Mouse (Mus musculus) erythroid progenitor cell, adult 5-6 weeks (primary cell): ENCODE measurements around the gene Pithd1. TPM values are rescaled to one million over a fixed set of nuclear protein-coding genes. Genes with fewer than 3 reads are reported as not detected.
A peak's percentile ranks its signal among the peaks of the same experiment; 100 is the strongest.

Source experiments
- ATAC-seq: replicated peaks from 2 replicates; pipeline ENCODE4 v1.8.0; 2016; ENCODE audit warnings: moderate number of reproducible peaks, mild to moderate bottlenecking, moderate TSS enrichment, inconsistent platforms; ENCODE audit not compliant: poor library complexity, low FRiP score, severe bottlenecking
- total RNA-seq, 2 experiments: library from RNA; stranded (forward) in 1 of 2; stranded (reverse) in 1 of 2; fragments of 150-400 nt in 1 of 2; fragments of 186-747, 209-891 nt in 1 of 2; gene quantifications; 2 replicates each; pipeline versions ENCODE4 v1.2.3 to v1.2.4; 2015 to 2017; ENCODE audit warnings: low replicate concordance in 2 of 2

Gene Pithd1
- total RNA-seq, 2 experiments from 2014 or later: 78.3 to 92.6 TPM

DNA sequence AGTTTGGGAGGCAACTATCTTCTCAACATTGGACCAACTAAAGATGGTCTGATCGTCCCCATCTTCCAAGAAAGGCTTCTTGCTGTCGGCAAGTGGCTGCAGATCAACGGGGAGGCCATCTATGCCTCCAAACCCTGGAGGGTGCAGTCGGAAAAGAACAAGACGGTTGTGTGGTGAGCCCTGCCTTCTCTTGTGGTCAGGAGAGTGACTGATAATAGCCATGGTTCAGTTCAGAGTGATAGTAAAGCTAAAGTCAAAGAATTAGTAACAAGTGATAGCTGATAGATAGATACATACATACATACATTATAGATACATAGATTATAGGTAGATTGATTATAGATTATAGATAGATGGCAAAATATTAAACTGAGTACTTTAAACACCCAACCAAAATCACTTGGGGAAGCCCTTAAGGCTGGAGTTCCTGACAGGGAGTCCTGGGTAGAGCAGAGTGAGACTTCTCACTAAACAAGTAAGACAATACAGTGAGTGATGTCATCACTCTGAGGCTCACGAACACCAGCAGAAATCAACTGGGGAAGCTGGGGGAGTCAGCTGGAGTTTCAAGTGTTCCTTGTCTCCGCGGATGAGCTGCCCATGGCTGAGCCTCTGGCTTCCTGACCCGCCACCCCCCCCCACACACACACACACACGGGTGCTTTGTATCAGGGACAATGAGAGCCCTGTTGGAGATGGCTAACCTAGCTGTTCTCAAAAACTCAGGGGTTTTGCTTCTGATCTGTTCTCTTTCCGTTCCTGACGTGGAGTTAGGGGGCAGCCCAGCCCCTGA lies 52.2 kb downstream of the Pithd1 start:
- ATAC-seq: no peak

DNA sequence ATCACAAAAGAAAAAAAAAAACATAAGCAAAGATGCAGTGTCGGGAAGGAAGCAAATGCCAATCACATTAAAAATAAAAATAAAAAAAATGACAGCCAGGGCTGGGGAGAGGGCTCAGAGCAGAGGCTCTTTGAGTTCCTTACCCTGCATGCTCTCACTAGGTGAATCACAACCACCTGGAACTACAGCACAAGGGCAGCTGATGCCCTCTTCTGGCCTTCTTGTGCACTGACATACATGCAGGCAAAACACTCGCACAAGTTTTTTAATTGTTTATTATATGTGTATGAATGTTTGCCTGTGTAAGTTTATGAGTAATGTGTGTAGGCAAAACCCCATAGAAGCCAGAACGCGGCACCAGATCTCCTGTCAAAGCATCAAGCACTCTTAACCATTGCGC lies 55.2 kb downstream of the Pithd1 start:
- ATAC-seq: peak; percentile 61; the same call in 1 of the 2 replicates

DNA sequence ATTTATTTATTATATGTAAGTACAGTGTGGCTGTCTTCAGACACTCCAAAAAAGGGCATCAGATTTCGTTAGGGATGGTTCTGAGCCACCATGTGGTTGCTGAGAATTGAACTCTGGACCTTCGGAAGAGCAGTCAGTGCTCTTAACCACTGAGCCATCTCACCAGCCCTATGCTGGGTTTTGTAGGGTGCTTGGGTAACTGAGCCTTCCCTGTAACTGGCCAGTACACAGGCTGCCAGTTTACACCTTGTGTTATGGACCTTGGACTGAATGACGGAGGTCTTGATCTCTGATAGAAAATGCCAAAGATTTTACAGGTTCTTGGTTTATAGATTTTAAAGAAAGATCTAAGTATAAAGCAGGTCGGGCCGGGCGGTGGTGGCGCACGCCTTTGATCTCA lies 56.8 kb downstream of the Pithd1 start:
- no peak for ATAC-seq

DNA sequence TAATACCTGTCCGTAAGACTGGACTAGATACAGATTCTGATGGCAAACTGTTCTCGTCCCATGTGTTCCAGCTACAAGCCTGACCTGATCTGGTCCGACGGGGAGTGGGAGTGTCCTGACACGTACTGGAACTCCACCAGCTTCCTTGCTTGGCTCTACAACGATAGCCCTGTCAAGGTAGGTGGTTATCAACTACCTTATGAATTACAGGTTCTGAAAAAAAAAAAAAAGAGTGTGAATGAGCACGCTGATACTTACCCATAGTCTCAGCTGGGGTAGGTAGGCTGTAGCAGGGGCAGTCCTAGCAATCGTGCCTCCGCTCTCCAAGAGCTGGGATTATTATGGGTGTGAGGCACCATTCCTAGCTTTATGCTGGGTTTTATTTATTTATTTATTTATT lies 57.2 kb downstream of the Pithd1 start:
- no peak for ATAC-seq

DNA sequence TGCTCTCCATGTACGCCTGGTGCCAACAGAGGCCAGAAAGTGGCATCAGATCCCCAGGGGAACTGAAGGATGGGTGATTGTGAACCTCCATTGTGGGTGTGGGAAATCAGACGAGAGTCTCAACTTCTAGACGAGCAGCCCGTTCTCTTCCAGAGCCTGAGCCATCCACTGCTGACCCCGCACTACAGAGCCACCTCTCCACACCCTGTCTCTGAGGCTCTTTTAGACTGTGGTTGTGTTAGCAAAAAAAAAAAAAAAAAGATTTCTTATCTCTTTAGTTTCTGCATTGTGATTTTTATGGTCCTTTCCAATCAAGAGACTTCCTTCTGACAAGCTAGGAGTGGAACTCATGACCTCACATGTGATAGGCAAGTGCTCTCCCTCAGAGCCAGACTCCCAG lies 57.7 kb downstream of the Pithd1 start:
- ATAC-seq: no peak

DNA sequence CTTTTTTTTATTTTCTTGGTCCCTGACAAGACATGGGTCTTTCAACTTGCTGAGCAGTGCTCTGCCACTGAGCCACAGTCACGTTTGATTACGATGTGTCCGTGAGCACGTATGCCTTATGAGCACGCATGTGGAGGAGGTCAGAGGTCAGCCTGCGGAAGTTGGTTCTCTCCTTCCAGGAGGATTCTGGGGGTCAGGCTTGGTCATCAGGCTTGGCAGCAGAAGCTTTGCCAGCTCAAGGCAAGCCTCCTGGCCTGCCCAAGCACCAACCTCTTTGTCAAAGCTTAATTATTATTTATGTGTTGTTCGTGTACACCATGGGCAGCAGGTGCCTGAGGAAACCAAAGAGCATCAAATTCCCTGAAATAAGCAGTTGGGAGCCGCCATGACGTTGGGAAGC lies 58.7 kb downstream of the Pithd1 start:
- ATAC-seq: no peak

DNA sequence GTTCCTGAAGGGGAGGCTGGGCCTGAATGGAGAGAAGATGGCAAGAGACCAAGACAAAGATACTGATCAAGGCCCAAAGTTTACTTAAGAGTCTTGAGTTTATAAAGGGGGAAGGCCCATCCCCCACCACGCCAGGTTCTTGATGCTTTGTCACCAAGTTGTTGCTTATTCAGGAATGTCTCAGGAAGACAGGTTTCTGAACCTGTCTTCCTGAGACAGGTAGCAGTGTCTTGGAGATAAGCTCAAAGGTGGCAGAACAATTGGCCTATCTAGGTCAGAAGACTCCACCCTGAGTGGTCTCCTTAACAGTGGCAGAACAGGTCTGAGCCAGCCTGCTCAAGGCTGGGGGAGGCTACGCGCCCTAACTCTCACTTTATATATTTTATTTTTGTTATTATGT lies 60.2 kb downstream of the Pithd1 start:
- ATAC-seq: no peak

DNA sequence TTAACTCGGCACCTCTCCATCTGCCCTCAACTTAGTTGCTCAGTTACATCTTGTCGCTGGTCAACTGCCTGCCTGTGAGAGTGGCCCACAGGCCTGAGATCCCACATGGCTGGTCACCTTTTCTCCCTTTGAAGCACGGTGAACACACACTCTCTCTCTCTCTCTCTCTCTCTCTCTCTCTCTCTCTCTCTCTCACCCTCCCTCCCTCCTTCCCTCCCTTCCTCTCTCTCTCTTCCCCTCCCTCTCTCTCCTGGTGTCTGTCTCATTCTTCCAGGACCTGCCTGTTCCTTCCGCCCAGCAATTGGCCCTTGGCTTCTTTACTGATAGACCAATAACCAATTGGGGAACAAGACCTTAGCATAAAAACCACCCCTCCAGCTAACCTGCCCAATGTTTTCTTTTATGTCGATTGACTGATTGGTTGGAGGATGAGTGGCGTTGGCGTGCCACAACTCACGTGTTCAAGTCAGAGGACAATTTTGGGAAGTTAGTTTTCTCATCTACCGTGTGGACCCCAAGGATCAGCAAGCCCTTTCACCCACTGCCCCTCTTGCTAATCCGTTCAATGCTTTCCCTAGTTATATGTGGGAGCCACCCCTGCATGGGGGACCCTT lies 60.8 kb downstream of the Pithd1 start:
- no peak for ATAC-seq

Other genes with a start within 250 kb of the Pithd1 start
- not detected in 2 replicates for gene Myom3, start 227.5 kb downstream of the Pithd1 start, total RNA-seq (2015; ENCODE audit: low replicate concordance)
- not detected in 2 replicates for gene Myom3, start 227.5 kb downstream of the Pithd1 start, total RNA-seq (2017; ENCODE audit: low replicate concordance)
- gene Srsf10, start 131.5 kb downstream of the Pithd1 start, total RNA-seq (2015; ENCODE audit: low replicate concordance): 410 and 552 TPM in 2 replicates
- gene Srsf10, start 131.5 kb downstream of the Pithd1 start, total RNA-seq (2017; ENCODE audit: low replicate concordance): 431 and 814 TPM in 2 replicates
- gene Pnrc2, start 113.4 kb downstream of the Pithd1 start, total RNA-seq (2015; ENCODE audit: low replicate concordance): 245 and 298 TPM in 2 replicates
- 215 and 282 TPM in 2 replicates for gene Pnrc2, start 113.4 kb downstream of the Pithd1 start, total RNA-seq (2017; ENCODE audit: low replicate concordance)
- 4.3 and 5.0 TPM in 2 replicates for gene Cnr2, start 91.9 kb downstream of the Pithd1 start, total RNA-seq (2015; ENCODE audit: low replicate concordance)
- 1.7 and 3.4 TPM in 2 replicates for gene Cnr2, start 91.9 kb downstream of the Pithd1 start, total RNA-seq (2017; ENCODE audit: low replicate concordance)
- 23.1 and 45.3 TPM in 2 replicates for gene Fuca1, start 66.5 kb downstream of the Pithd1 start, total RNA-seq (2015; ENCODE audit: low replicate concordance)
- gene Fuca1, start 66.5 kb downstream of the Pithd1 start, total RNA-seq (2017; ENCODE audit: low replicate concordance): 38.9 and 50.2 TPM in 2 replicates
- gene Hmgcl, start 40.8 kb downstream of the Pithd1 start, total RNA-seq (2015; ENCODE audit: low replicate concordance): 24.3 and 25.2 TPM in 2 replicates
- 19.6 and 30.0 TPM in 2 replicates for gene Hmgcl, start 40.8 kb downstream of the Pithd1 start, total RNA-seq (2017; ENCODE audit: low replicate concordance)
- gene Gale, start 23.5 kb downstream of the Pithd1 start, total RNA-seq (2015; ENCODE audit: low replicate concordance): 1.4 and 6.3 TPM in 2 replicates
- gene Gale, start 23.5 kb downstream of the Pithd1 start, total RNA-seq (2017; ENCODE audit: low replicate concordance): 3.6 and 12.2 TPM in 2 replicates
- gene Lypla2, start 14.6 kb downstream of the Pithd1 start, total RNA-seq (2015; ENCODE audit: low replicate concordance): 16.3 and 18.7 TPM in 2 replicates
- 6.3 and 12.9 TPM in 2 replicates for gene Lypla2, start 14.6 kb downstream of the Pithd1 start, total RNA-seq (2017; ENCODE audit: low replicate concordance)
- gene Eloa, start 34.5 kb upstream of the Pithd1 start, total RNA-seq (2015; ENCODE audit: low replicate concordance): 54.8 and 64.1 TPM in 2 replicates
- gene Eloa, start 34.5 kb upstream of the Pithd1 start, total RNA-seq (2017; ENCODE audit: low replicate concordance): 60.8 and 64.2 TPM in 2 replicates
- 337 and 379 TPM in 2 replicates for gene Rpl11, start 66.2 kb upstream of the Pithd1 start, total RNA-seq (2015; ENCODE audit: low replicate concordance)
- gene Rpl11, start 66.2 kb upstream of the Pithd1 start, total RNA-seq (2017; ENCODE audit: low replicate concordance): 133 and 171 TPM in 2 replicates
- gene Id3, start 156.2 kb upstream of the Pithd1 start, total RNA-seq (2015; ENCODE audit: low replicate concordance): 14.7 TPM in 1 of 2 replicates, not detected in the other
- 2.7 TPM in 1 of 2 replicates, not detected in the other for gene Id3, start 156.2 kb upstream of the Pithd1 start, total RNA-seq (2017; ENCODE audit: low replicate concordance)
- gene E2f2, start 185.1 kb upstream of the Pithd1 start, total RNA-seq (2015; ENCODE audit: low replicate concordance): 276 and 287 TPM in 2 replicates
- gene E2f2, start 185.1 kb upstream of the Pithd1 start, total RNA-seq (2017; ENCODE audit: low replicate concordance): 288 and 298 TPM in 2 replicates
- not detected in 2 replicates for gene Asap3, start 219.1 kb upstream of the Pithd1 start, total RNA-seq (2015; ENCODE audit: low replicate concordance)
- gene Asap3, start 219.1 kb upstream of the Pithd1 start, total RNA-seq (2017; ENCODE audit: low replicate concordance): 0.53 and 0.90 TPM in 2 replicates